Mouse (Mus musculus): Measurements from ENCODE around the gene 9030612E09Rik.

9030612E09Rik gene

DNA sequence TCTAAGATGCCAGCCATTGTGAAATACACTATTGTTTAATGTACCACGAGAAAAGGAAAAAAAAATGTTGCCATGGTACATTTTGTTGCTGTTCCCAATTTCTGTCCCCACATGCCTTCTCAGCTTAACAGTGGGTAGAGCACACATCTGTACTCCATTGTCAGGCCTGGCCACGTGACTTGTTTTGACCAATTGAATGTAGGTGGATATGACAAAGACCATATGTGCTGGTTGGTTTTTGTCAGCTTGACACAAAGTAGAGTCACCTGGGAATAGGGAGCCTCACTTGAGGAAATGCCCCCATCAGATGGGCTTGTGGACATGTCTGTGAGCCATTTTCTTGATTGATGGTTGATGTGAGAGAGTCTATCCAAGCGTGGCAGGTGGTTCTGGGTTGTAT lies 29.4 kb downstream of the 9030612E09Rik start:
- DNase-seq (ENCODE audit: low read depth, low spot score): no peak

DNA sequence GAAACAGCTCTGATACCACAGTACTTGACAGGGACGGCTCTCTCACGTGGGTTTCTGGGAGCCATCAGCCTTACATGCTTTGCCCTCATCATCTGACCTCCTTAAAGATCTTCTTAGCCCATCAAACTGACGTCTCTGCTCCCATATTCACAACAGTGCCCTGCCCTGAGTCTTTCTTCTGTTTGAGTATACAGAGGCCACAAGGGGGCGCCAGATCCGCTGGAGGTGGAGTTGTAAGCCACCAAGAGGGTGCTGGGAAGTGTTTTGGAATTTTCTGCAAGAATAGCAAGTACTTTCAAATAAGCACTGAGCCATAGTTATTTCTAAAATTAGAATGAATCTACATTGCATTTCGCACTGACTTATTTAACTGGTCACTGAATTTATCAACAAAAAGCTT lies 37.4 kb downstream of the 9030612E09Rik start:
- DNase-seq (ENCODE audit: low read depth, low spot score): peak; percentile 88

DNA sequence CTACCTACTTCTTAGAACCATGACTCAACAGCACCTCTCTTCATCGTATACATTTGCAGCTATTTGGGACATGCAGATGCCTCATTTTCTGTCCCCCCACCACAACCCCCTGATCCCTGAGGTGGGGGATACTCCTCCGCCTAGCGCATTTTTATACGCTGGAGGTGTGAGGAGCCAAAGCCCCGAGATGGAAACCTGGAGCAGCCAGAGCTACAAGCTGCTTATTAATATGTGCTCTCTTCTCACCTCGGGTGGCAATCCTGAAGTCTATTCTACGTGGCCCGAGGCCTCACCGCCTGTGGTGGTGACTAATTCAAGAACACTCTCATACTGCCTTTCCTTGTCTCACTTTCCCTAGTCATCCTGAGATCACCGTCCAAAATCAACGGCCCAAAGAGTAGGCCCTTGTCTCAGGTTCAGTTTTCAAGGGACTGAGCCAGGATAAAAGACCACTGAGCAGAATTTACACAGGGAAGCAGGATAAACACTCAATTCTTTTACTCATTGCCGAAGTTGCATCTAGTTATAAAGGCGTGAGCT lies 42.9 kb downstream of the 9030612E09Rik start:
- peak; percentile 22 for DNase-seq (ENCODE audit: low read depth, low spot score)

DNA sequence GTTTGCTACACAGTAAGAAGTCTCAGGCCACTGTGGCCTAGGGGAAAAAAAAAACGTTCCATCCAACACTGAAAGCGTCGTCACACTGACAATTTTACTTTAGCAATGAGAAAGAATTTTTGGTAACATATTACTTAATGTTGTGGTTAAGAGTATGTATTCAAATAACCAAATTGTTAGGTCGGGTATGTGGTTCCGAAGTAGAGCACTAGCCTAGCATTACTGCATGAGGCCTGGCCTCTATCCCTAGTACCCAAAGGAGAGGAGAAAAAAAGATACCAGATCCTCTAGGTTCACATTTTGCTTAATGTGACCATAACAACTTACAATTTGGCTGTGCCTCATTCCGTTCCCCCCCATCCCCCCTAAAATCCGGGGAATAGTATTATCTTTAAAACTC lies 46.0 kb downstream of the 9030612E09Rik start:
- DNase-seq (ENCODE audit: low read depth, low spot score): no peak

DNA sequence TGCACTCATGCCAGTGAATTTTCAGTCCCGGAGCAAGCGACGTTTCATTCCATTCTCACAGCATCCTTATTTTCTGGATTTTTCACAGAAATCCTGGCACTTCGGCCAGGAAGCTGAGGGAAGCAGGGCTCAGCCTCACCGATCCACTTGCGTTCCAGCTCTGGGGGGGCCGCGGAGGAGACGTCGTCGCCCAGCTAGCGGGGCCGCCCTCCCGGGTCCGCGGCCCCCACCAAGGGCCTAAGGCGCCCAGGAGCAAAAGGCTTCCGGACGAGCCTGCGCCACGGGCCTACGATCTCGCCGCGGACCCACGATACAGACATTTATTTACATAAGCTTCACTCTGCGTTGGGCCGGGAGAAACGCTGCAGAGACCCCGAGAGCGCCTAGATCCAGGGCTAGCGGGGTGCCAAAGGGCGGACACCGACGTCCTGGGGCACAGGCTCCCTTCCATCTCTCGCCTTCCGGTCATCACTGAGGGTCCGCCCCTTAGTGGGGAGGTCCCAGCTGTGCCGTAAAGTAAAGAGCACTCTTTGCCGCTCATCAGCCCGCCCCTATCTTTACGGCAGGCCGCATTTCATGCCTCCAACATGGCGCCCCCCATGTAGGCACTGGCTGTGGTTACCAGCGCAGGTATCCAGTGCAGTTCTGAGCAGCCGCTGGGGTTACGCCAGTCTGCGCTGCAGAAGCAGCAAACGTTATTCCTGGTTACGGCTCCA lies 46.6 kb downstream of the 9030612E09Rik start, which contains the start of gene Pdss2:
Gene Pdss2 (plus strand): TSS at position 577 of the 716 bp plus-strand sequence.
- peak; percentile 98 for DNase-seq (ENCODE audit: low read depth, low spot score)

DNA sequence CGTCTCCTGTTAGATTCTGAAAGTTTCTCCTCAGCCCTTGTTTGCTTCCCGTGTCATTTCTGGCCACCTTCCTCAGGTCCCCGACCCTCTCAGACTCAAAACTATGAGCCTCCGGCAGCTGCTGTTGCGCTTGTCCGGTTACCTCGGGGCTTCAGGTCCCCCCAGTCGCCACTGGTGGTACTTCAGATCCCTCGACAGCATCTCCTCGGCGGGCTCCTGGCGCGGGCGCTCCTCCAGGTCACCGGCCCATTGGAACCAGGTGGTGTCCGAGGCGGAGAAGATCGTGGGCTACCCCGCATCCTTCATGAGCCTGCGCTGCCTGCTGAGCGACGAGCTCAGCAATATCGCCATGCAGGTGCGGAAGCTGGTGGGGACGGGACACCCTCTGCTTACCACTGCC lies 47.2 kb downstream of the 9030612E09Rik start:
- DNase-seq (ENCODE audit: low read depth, low spot score): no peak

DNA sequence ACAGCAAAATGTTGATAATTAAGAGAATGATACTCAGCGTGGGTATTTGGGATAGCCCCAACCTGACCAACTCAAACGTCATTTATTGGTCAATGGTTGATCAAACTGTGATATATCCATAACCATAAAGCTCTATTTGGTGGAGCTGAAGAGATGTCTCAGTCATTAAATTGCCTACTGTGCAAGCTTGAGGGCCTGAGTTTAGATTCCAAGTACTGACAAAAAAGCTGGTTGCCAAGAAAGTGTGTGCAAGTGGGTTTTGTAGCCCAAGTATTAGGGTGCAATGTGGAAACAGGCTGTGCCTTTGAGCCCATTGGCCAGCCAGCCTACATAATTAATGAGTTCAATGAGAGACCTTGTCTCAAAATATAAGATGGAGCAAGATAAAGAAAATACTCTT lies 48.9 kb downstream of the 9030612E09Rik start:
- DNase-seq (ENCODE audit: low read depth, low spot score): no peak
